ENCODE assay signal across 8 mouse cellular contexts in the genomic region with DNA sequence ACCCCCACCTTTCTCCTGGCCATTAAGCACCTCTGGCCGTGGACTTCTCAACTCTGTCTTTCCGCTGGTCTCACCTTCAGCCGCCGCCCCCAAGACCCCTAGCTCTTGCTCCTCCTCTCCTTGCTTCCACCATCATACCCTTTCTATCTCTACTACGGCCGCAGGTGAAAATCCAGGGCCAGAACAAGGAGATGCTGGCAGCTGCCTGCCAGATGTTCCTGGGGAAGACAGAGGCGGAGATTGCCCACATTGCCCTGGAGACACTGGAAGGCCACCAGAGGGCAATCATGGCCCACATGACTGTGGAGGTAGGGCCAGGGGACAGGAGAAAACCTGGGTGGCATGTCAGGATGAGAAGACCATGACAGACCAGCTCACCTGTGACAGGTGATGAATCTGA. TPM values are rescaled to one million over a fixed set of nuclear protein-coding genes. Genes with fewer than 3 reads are reported as not detected.
DNase-seq lines count a peak whose midpoint lies in the region; ATAC-seq and TF ChIP-seq lines count a peak whose summit lies in the region.

No protein-coding gene starts in this region.

- H3K27me3 ChIP-seq in kidney, adult 2 months (replicated peaks; ENCODE audit: control insufficient read depth, insufficient read depth, low read length): no peaks in the 10 kb centered on the region
- H3K27me3 ChIP-seq in MEL (ENCODE audit: control insufficient read depth in 1 of 2, insufficient read depth in 2 of 2, low read length in 2 of 2): no peaks in the 10 kb centered on the region
- no peaks in the 10 kb centered on the region; the same call in 1 of the 2 replicates for H3K27me3 ChIP-seq in forebrain, embryonic 15.5 days
- no peaks in the 10 kb centered on the region for H3K27me3 ChIP-seq in liver, embryonic 14.5 days (ENCODE audit: control insufficient read depth, insufficient read depth, low read length)

- TF ChIP-seq RAD21 in MEL (IDR thresholded peaks at IDR 0.05; ENCODE audit: low read depth, low read length): peak; percentile 34

- TF ChIP-seq CTCF in kidney, adult 2 months (conservative IDR thresholded peaks at IDR 0.05; ENCODE audit: insufficient read depth, insufficient read length, low read depth, low read length): peak; percentile 45
- peak in 2 of 3 experiments; percentile 42 to 53; a peak in 4 of 6 replicates for TF ChIP-seq CTCF in MEL (IDR thresholded peaks at IDR 0.05 in 2 of 3, conservative IDR thresholded peaks at IDR 0.05 in 1 of 3; ENCODE audit: control insufficient read depth in 1 of 3, insufficient read depth in 1 of 3, low read depth in 2 of 3, low read length in 3 of 3, poor library complexity in 1 of 3, severe bottlenecking in 1 of 3)
- peak; percentile 86 for TF ChIP-seq CTCF in liver, embryonic 14.5 days (IDR thresholded peaks at IDR 0.05; ENCODE audit: low read depth)

- ATAC-seq in forebrain, embryonic 15.5 days (replicated peaks): no peak
- no peak for ATAC-seq in liver, embryonic 14.5 days (ENCODE audit: insufficient read depth)

- H3K27ac ChIP-seq in kidney, adult 2 months (ENCODE audit: insufficient read depth, low read depth, low read length): no peak overlapping the region
- H3K27ac ChIP-seq in MEL (ENCODE audit: control insufficient read depth, low read depth, low read length): no peak overlapping the region
- no peak overlapping the region; the same call in 1 of the 2 replicates for H3K27ac ChIP-seq in forebrain, embryonic 15.5 days (replicated peaks)
- H3K27ac ChIP-seq in liver, embryonic 14.5 days: peak overlapping the region; percentile 94

- H3K4me2 ChIP-seq in forebrain, embryonic 15.5 days (replicated peaks): peak overlapping the region; percentile 86; the same call in 1 of the 2 replicates
- H3K4me2 ChIP-seq in liver, embryonic 14.5 days (ENCODE audit: low read depth): peak overlapping the region; percentile 97

- H3K4me3 ChIP-seq in kidney, adult 2 months (ENCODE audit: insufficient read depth, low read depth, low read length): no peak overlapping the region
- H3K4me3 ChIP-seq in MEL (ENCODE audit: control insufficient read depth in 1 of 2, insufficient read depth in 1 of 2, low read depth in 2 of 2, low read length in 2 of 2): no peak overlapping the region
- H3K4me3 ChIP-seq in forebrain, embryonic 15.5 days: peak overlapping the region; percentile 86
- H3K4me3 ChIP-seq in liver, embryonic 14.5 days (ENCODE audit: insufficient read depth in 1 of 2, low read depth in 2 of 2, low read length in 2 of 2): peak overlapping the region in 1 of 2 experiments; percentile 89; a peak in 2 of 4 replicates

- H3K79me2 ChIP-seq in MEL (ENCODE audit: control insufficient read depth, insufficient read depth, low read length, poor library complexity): peaks cover 11% of the 10 kb centered on the region

- TF ChIP-seq EP300 in MEL (IDR thresholded peaks at IDR 0.05; ENCODE audit: low read depth in 1 of 2, low read length in 2 of 2): no peak
- TF ChIP-seq EP300 in liver, embryonic 14.5 days (IDR thresholded peaks at IDR 0.05; ENCODE audit: low read depth): no peak

- 71% methylated on average over 7 of the region's 7 CpGs for WGBS in kidney, adult 2 months
- WGBS in forebrain, embryonic 15.5 days: 68% methylated on average over 7 of the region's 7 CpGs
- WGBS in liver, embryonic 14.5 days (ENCODE audit: insufficient replicate concordance): 67% methylated on average over 7 of the region's 7 CpGs

- DNase-seq in kidney, adult 2 months: peak; percentile 49
- DNase-seq in kidney, adult 18-20 months: no peak
- DNase-seq in MEL (ENCODE audit: low read depth, low spot score): no peak
- no peak for DNase-seq in liver, embryonic 14.5 days (ENCODE audit: low read depth in 3 of 3, low spot score in 3 of 3)
- no peak for DNase-seq in T-cell, adult 2 months (ENCODE audit: low spot score)
- DNase-seq in gastrocnemius, adult 8-10 months (ENCODE audit: low spot score in 2 of 2): no peak
- DNase-seq in left cerebral cortex, adult 18-20 months (ENCODE audit: low spot score in 2 of 2): no peak

- H3K9ac ChIP-seq in MEL (ENCODE audit: control insufficient read depth, low read depth, low read length, poor library complexity, severe bottlenecking): no peak overlapping the region
- peak overlapping the region; percentile 80; the same call in 1 of the 2 replicates for H3K9ac ChIP-seq in forebrain, embryonic 15.5 days (replicated peaks)
- H3K9ac ChIP-seq in liver, embryonic 14.5 days (replicated peaks): peak overlapping the region; percentile 82

- no peaks in the 10 kb centered on the region for H3K36me3 ChIP-seq in kidney, adult 2 months (ENCODE audit: control insufficient read depth, insufficient read depth, low read length)
- peaks cover 4 to 13% of the 10 kb centered on the region in 2 experiments; a peak in 3 of 4 replicates for H3K36me3 ChIP-seq in MEL (ENCODE audit: control insufficient read depth in 1 of 2, insufficient read depth in 2 of 2, low read length in 2 of 2)
- peaks cover 25% of the 10 kb centered on the region for H3K36me3 ChIP-seq in forebrain, embryonic 15.5 days
- H3K36me3 ChIP-seq in liver, embryonic 14.5 days (replicated peaks; ENCODE audit: control insufficient read depth, insufficient read depth, low read depth): peaks cover 11% of the 10 kb centered on the region

- no peak for TF ChIP-seq POLR2A in kidney, adult 2 months (IDR thresholded peaks at IDR 0.05; ENCODE audit: low read depth, low read length)
- no peak for TF ChIP-seq POLR2A in MEL (IDR thresholded peaks at IDR 0.05; ENCODE audit: control insufficient read depth in 1 of 2, insufficient read depth in 1 of 2, low read depth in 1 of 2, low read length in 2 of 2, poor library complexity in 1 of 2)

- no peaks in the 10 kb centered on the region for H3K9me3 ChIP-seq in MEL (replicated peaks; ENCODE audit: insufficient read depth, low read length)
- H3K9me3 ChIP-seq in forebrain, embryonic 15.5 days: no peaks in the 10 kb centered on the region
- no peaks in the 10 kb centered on the region for H3K9me3 ChIP-seq in liver, embryonic 14.5 days (ENCODE audit: control insufficient read depth, low read length)

- peaks cover 11% of the 10 kb centered on the region; the same call in 1 of the 2 replicates for H3K4me1 ChIP-seq in kidney, adult 2 months (ENCODE audit: control insufficient read depth, insufficient read depth, low read length)
- peaks cover 2 to 20% of the 10 kb centered on the region in 2 experiments; a peak in 2 of 4 replicates for H3K4me1 ChIP-seq in MEL (ENCODE audit: control insufficient read depth in 1 of 2, insufficient read depth in 2 of 2, low read length in 2 of 2)
- H3K4me1 ChIP-seq in forebrain, embryonic 15.5 days: peaks cover 33% of the 10 kb centered on the region
- peaks cover 35 to 44% of the 10 kb centered on the region in 2 experiments for H3K4me1 ChIP-seq in liver, embryonic 14.5 days (replicated peaks; ENCODE audit: control insufficient read depth in 2 of 2, insufficient read depth in 2 of 2, low read length in 1 of 2)

RNA-seq across cellular contexts. Expression of gene Flot1, which starts 1.4 kb away (rescaled TPM):
- 45.3 and 45.7 TPM in 2 replicates for polyA plus RNA-seq in kidney, adult 2 months (2012; rRNA removed)
- 38.1 and 39.5 TPM in 2 replicates for total RNA-seq in MEL (2012; rRNA removed)
- 10 to 100 TPM in 1 of 2 experiments, not detected in 1; 64.1 TPM for polyA plus RNA-seq in MEL (2012; ENCODE audit: insufficient read depth in 1 of 2, insufficient read length in 2 of 2, low read depth in 1 of 2, low replicate concordance in 2 of 2, missing spikeins in 1 of 2)
- 68.3 and 75.1 TPM in 2 replicates for polyA plus RNA-seq in forebrain, embryonic 15.5 days (2015; fragmentation: Nextera tagmentation; extraction: Ambion mirVana)
- 22.4 and 34.7 TPM in 2 replicates for polyA plus RNA-seq in liver, embryonic 14.5 days (2012; rRNA removed)
- polyA plus RNA-seq in liver, embryonic 14.5 days (2014; fragmentation: Nextera tagmentation; extraction: Ambion mirVana): 27.8 and 29.2 TPM in 2 replicates
- total RNA-seq in gastrocnemius, adult 8-10 months (2022): 10 to 100 TPM; 52.6 to 67.2 (median 55.9) TPM
- total RNA-seq in left cerebral cortex, adult 18-20 months (2021): 100 to 1,000 TPM; 127 to 158 TPM

RNA-seq across cellular contexts. Expression of gene Ier3, which starts 2.9 kb away (rescaled TPM):
- polyA plus RNA-seq in kidney, adult 2 months (2012; rRNA removed): 26.3 and 28.4 TPM in 2 replicates
- total RNA-seq in MEL (2012; rRNA removed): 5.5 and 8.4 TPM in 2 replicates
- polyA plus RNA-seq in MEL (2012; ENCODE audit: insufficient read depth in 1 of 2, insufficient read length in 2 of 2, low read depth in 1 of 2, low replicate concordance in 2 of 2, missing spikeins in 1 of 2): 10 to 100 TPM in 1 of 2 experiments, not detected in 1; 12.2 TPM
- 7.3 and 8.1 TPM in 2 replicates for polyA plus RNA-seq in forebrain, embryonic 15.5 days (2015; fragmentation: Nextera tagmentation; extraction: Ambion mirVana)
- polyA plus RNA-seq in liver, embryonic 14.5 days (2012; rRNA removed): 10.2 and 11.0 TPM in 2 replicates
- polyA plus RNA-seq in liver, embryonic 14.5 days (2014; fragmentation: Nextera tagmentation; extraction: Ambion mirVana): 11.6 and 13.2 TPM in 2 replicates
- total RNA-seq in gastrocnemius, adult 8-10 months (2022): 1 to 10 TPM; 5.6 to 7.8 (median 6.6) TPM
- 10 to 100 TPM; 16.0 to 21.3 TPM for total RNA-seq in left cerebral cortex, adult 18-20 months (2021)

RNA-seq across cellular contexts. Expression of gene Tubb5, which starts 13.7 kb away (rescaled TPM):
- polyA plus RNA-seq in kidney, adult 2 months (2012; rRNA removed): 98.9 and 109 TPM in 2 replicates
- 1,137 and 1,211 TPM in 2 replicates for total RNA-seq in MEL (2012; rRNA removed)
- 1,000 to 10,000 TPM; 1,040 to 1,575 TPM for polyA plus RNA-seq in MEL (2012; ENCODE audit: insufficient read depth in 1 of 2, insufficient read length in 2 of 2, low read depth in 1 of 2, low replicate concordance in 2 of 2, missing spikeins in 1 of 2)
- polyA plus RNA-seq in forebrain, embryonic 15.5 days (2015; fragmentation: Nextera tagmentation; extraction: Ambion mirVana): 1,924 and 1,932 TPM in 2 replicates
- polyA plus RNA-seq in liver, embryonic 14.5 days (2012; rRNA removed): 460 and 467 TPM in 2 replicates
- 330 and 363 TPM in 2 replicates for polyA plus RNA-seq in liver, embryonic 14.5 days (2014; fragmentation: Nextera tagmentation; extraction: Ambion mirVana)
- 10 to 100 TPM; 26.7 to 34.5 (median 28.3) TPM for total RNA-seq in gastrocnemius, adult 8-10 months (2022)
- total RNA-seq in left cerebral cortex, adult 18-20 months (2021): 100 to 1,000 TPM; 442 to 465 TPM

RNA-seq across cellular contexts. Expression of gene Mdc1, which starts 16.9 kb away (rescaled TPM):
- polyA plus RNA-seq in kidney, adult 2 months (2012; rRNA removed): 5.7 TPM in 2 replicates
- total RNA-seq in MEL (2012; rRNA removed): 15.0 and 17.2 TPM in 2 replicates
- 10 to 100 TPM; 46.6 to 77.9 TPM for polyA plus RNA-seq in MEL (2012; ENCODE audit: insufficient read depth in 1 of 2, insufficient read length in 2 of 2, low read depth in 1 of 2, low replicate concordance in 2 of 2, missing spikeins in 1 of 2)
- polyA plus RNA-seq in forebrain, embryonic 15.5 days (2015; fragmentation: Nextera tagmentation; extraction: Ambion mirVana): 11.7 TPM in 2 replicates
- polyA plus RNA-seq in liver, embryonic 14.5 days (2012; rRNA removed): 9.2 and 10.0 TPM in 2 replicates
- polyA plus RNA-seq in liver, embryonic 14.5 days (2014; fragmentation: Nextera tagmentation; extraction: Ambion mirVana): 6.3 and 9.1 TPM in 2 replicates
- 1 to 10 TPM; 3.2 to 5.0 (median 4.0) TPM for total RNA-seq in gastrocnemius, adult 8-10 months (2022)
- total RNA-seq in left cerebral cortex, adult 18-20 months (2021): 10 to 100 TPM; 17.6 to 17.7 TPM

RNA-seq across cellular contexts. Expression of gene Nrm, which starts 36.7 kb away (rescaled TPM):
- polyA plus RNA-seq in kidney, adult 2 months (2012; rRNA removed): 4.0 and 6.3 TPM in 2 replicates
- 11.1 and 13.7 TPM in 2 replicates for total RNA-seq in MEL (2012; rRNA removed)
- 10 to 100 TPM in 1 of 2 experiments, not detected in 1; 49.9 TPM for polyA plus RNA-seq in MEL (2012; ENCODE audit: insufficient read depth in 1 of 2, insufficient read length in 2 of 2, low read depth in 1 of 2, low replicate concordance in 2 of 2, missing spikeins in 1 of 2)
- 24.5 and 28.3 TPM in 2 replicates for polyA plus RNA-seq in forebrain, embryonic 15.5 days (2015; fragmentation: Nextera tagmentation; extraction: Ambion mirVana)
- polyA plus RNA-seq in liver, embryonic 14.5 days (2012; rRNA removed): 15.6 and 18.2 TPM in 2 replicates
- polyA plus RNA-seq in liver, embryonic 14.5 days (2014; fragmentation: Nextera tagmentation; extraction: Ambion mirVana): 20.1 and 22.4 TPM in 2 replicates
- 1 to 10 TPM in 2 of 4 experiments, under 1 TPM in 2; 0.52 to 2.6 (median 1.4) TPM for total RNA-seq in gastrocnemius, adult 8-10 months (2022)
- 1 to 10 TPM; 2.0 to 2.6 TPM for total RNA-seq in left cerebral cortex, adult 18-20 months (2021)
